Mouse (Mus musculus): ENCODE results near the gene Vmo1. TPM values are rescaled to one million over a fixed set of nuclear protein-coding genes. Genes with fewer than 3 reads are reported as not detected.

Vmo1 gene
- total and polyA plus RNA-seq, 2 experiments from 2014 or later = 0.65 TPM; not detected in 1

- Histone ChIP-seq H3K4me3 (ENCODE audit: low read depth, low read length) (no peak overlapping the region), H3K36me3 (ENCODE audit: insufficient read depth, low read length) (no peaks in the 10 kb centered on the region), H3K9me3 (ENCODE audit: low read length) (no peaks in the 10 kb centered on the region), H3K27ac (ENCODE audit: low read depth, low read length) (no peak overlapping the region), H3K4me1 (ENCODE audit: insufficient read depth, low read length) (no peaks in the 10 kb centered on the region; the same call in 1 of the 2 replicates), H3K27me3 (ENCODE audit: insufficient read depth, low read length) (no peaks in the 10 kb centered on the region), H3K9ac (replicated peaks; ENCODE audit: low read length, poor library complexity, severe bottlenecking) (no peak overlapping the region), H3K4me2 (ENCODE audit: low read depth, low read length, poor library complexity, severe bottlenecking) (no peak overlapping the region)
- DNase-seq (ENCODE audit: low spot score) (no peak), ATAC-seq (ENCODE audit: low FRiP score) (no peak)
- WGBS = 84% methylated on average over 2 of the region's 2 CpGs
- TF ChIP-seq CTCF (IDR thresholded peaks at IDR 0.05) = no peak
Observed at GRCm38 (mm10) chr11:70511242-70511641, 3.2 kb downstream of the Vmo1 start.

- no peaks in the 10 kb centered on the region for H3K27me3 ChIP-seq (ENCODE audit: insufficient read depth, low read length)
- no peaks in the 10 kb centered on the region for H3K9me3 ChIP-seq (ENCODE audit: low read length)
- peak overlapping the region; percentile 37 for H3K9ac ChIP-seq (replicated peaks; ENCODE audit: low read length, poor library complexity, severe bottlenecking)
- H3K36me3 ChIP-seq (ENCODE audit: insufficient read depth, low read length) = no peaks in the 10 kb centered on the region
- H3K4me3 ChIP-seq (ENCODE audit: low read depth, low read length) = peak overlapping the region; percentile 19; the same call in 1 of the 2 replicates
- H3K27ac ChIP-seq (ENCODE audit: low read depth, low read length) = peak overlapping the region; percentile 51; the same call in 1 of the 2 replicates
- 6% methylated on average over 19 of the region's 19 CpGs for WGBS
- peak; percentile 72 for DNase-seq (ENCODE audit: low spot score)
- TF ChIP-seq CTCF (IDR thresholded peaks at IDR 0.05) = peak; percentile 78
- H3K4me1 ChIP-seq (ENCODE audit: insufficient read depth, low read length) = no peaks in the 10 kb centered on the region; the same call in 1 of the 2 replicates
- H3K4me2 ChIP-seq (ENCODE audit: low read depth, low read length, poor library complexity, severe bottlenecking) = peak overlapping the region; percentile 42
- ATAC-seq (ENCODE audit: low FRiP score) = peak; percentile 84
Observed at GRCm38 (mm10) chr11:70509753-70510564, 4.5 kb downstream of the Vmo1 start.

- H3K27me3 ChIP-seq (ENCODE audit: insufficient read depth, low read length) = no peaks in the 10 kb centered on the region
- ATAC-seq (ENCODE audit: low FRiP score) (no peak), DNase-seq (ENCODE audit: low spot score) (no peak)
- no peaks in the 10 kb centered on the region for H3K36me3 ChIP-seq (ENCODE audit: insufficient read depth, low read length)
- H3K9ac ChIP-seq (replicated peaks; ENCODE audit: low read length, poor library complexity, severe bottlenecking) = no peak overlapping the region
- H3K27ac ChIP-seq (ENCODE audit: low read depth, low read length) = no peak overlapping the region
- H3K4me3 ChIP-seq (ENCODE audit: low read depth, low read length) = no peak overlapping the region
- 66% methylated on average over 7 of the region's 7 CpGs for WGBS
- no peaks in the 10 kb centered on the region; the same call in 1 of the 2 replicates for H3K4me1 ChIP-seq (ENCODE audit: insufficient read depth, low read length)
- TF ChIP-seq CTCF (IDR thresholded peaks at IDR 0.05) = no peak
- H3K9me3 ChIP-seq (ENCODE audit: low read length) = no peaks in the 10 kb centered on the region
- no peak overlapping the region for H3K4me2 ChIP-seq (ENCODE audit: low read depth, low read length, poor library complexity, severe bottlenecking)
Observed at GRCm38 (mm10) chr11:70506962-70507515, 7.4 kb downstream of the Vmo1 start.

GRCm38 (mm10) chr11:70506385-70506784 is 8.0 kb downstream of the Vmo1 start:
- no peak overlapping the region for H3K4me2 ChIP-seq (ENCODE audit: low read depth, low read length, poor library complexity, severe bottlenecking)
- no peaks in the 10 kb centered on the region for H3K9me3 ChIP-seq (ENCODE audit: low read length)
- H3K9ac ChIP-seq (replicated peaks; ENCODE audit: low read length, poor library complexity, severe bottlenecking) = no peak overlapping the region
- DNase-seq (ENCODE audit: low spot score) (peak; percentile 62), ATAC-seq (ENCODE audit: low FRiP score) (no peak)
- H3K4me1 ChIP-seq (ENCODE audit: insufficient read depth, low read length) = no peaks in the 10 kb centered on the region; the same call in 1 of the 2 replicates
- H3K27ac ChIP-seq (ENCODE audit: low read depth, low read length) = no peak overlapping the region
- no peaks in the 10 kb centered on the region for H3K27me3 ChIP-seq (ENCODE audit: insufficient read depth, low read length)
- no peaks in the 10 kb centered on the region for H3K36me3 ChIP-seq (ENCODE audit: insufficient read depth, low read length)
- WGBS = 30% methylated on average over 4 of the region's 4 CpGs
- H3K4me3 ChIP-seq (ENCODE audit: low read depth, low read length) = no peak overlapping the region
- TF ChIP-seq CTCF (IDR thresholded peaks at IDR 0.05) = peak; percentile 80

- ATAC-seq (ENCODE audit: low FRiP score) (no peak), DNase-seq (ENCODE audit: low spot score) (no peak)
- Histone ChIP-seq H3K36me3 (ENCODE audit: insufficient read depth, low read length) (no peaks in the 10 kb centered on the region), H3K9me3 (ENCODE audit: low read length) (no peaks in the 10 kb centered on the region), H3K4me3 (ENCODE audit: low read depth, low read length) (no peak within 1 kb of the TSS), H3K27me3 (ENCODE audit: insufficient read depth, low read length) (no peaks in the 10 kb centered on the region), H3K9ac (replicated peaks; ENCODE audit: low read length, poor library complexity, severe bottlenecking) (no peak within 1 kb of the TSS), H3K4me1 (ENCODE audit: insufficient read depth, low read length) (no peaks in the 10 kb centered on the region; the same call in 1 of the 2 replicates), H3K4me2 (ENCODE audit: low read depth, low read length, poor library complexity, severe bottlenecking) (no peak within 1 kb of the TSS), H3K27ac (ENCODE audit: low read depth, low read length) (no peak within 1 kb of the TSS)
- 84% methylated on average over 9 of the region's 9 CpGs for WGBS
- no peak for TF ChIP-seq CTCF (IDR thresholded peaks at IDR 0.05)
Observed at GRCm38 (mm10) chr11:70504970-70505369, 9.4 kb downstream of the Vmo1 start, which contains the start of gene Tm4sf5. Gene Tm4sf5 (plus strand): TSS chr11:70505244.

- no peak for TF ChIP-seq CTCF (IDR thresholded peaks at IDR 0.05)
- H3K9ac ChIP-seq (replicated peaks; ENCODE audit: low read length, poor library complexity, severe bottlenecking) = no peak overlapping the region
- H3K36me3 ChIP-seq (ENCODE audit: insufficient read depth, low read length) = no peaks in the 10 kb centered on the region
- H3K27me3 ChIP-seq (ENCODE audit: insufficient read depth, low read length) = no peaks in the 10 kb centered on the region
- H3K4me1 ChIP-seq (ENCODE audit: insufficient read depth, low read length) = no peaks in the 10 kb centered on the region
- H3K27ac ChIP-seq (ENCODE audit: low read depth, low read length) = no peak overlapping the region
- no peak overlapping the region for H3K4me2 ChIP-seq (ENCODE audit: low read depth, low read length, poor library complexity, severe bottlenecking)
- no peak overlapping the region for H3K4me3 ChIP-seq (ENCODE audit: low read depth, low read length)
- H3K9me3 ChIP-seq (ENCODE audit: low read length) = no peaks in the 10 kb centered on the region
- ATAC-seq (ENCODE audit: low FRiP score) (no peak), DNase-seq (ENCODE audit: low spot score) (no peak)
- 73% methylated on average over 3 of the region's 3 CpGs for WGBS
Observed at GRCm38 (mm10) chr11:70502018-70502417, 12.4 kb downstream of the Vmo1 start.

All from midbrain, postnatal 0 days (tissue).